8 mouse cellular contexts compared by ENCODE assay signal in the genomic region with DNA sequence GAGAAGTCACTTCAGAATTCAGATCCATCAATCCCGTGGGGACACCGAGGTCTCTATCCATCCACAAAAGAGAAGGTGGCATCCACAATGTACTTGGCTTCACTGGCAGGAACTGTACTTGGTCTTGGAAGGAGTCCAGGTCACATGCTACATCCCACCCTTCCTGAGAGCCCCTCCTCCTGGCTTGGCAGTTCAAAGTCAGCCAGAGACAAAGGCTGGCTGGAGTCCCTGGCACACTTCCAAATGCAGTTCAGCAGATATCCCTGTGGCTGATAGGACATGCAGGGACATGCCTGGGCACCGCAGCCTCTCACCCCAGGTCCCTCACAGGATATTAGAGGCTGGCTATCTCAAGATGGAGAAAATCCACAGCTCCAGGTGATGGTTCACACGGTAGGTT. TPM values are rescaled to one million over a fixed set of nuclear protein-coding genes. Genes with fewer than 3 reads are reported as not detected.
DNase-seq lines count a peak whose midpoint lies in the region; ATAC-seq and TF ChIP-seq lines count a peak whose summit lies in the region.

No protein-coding gene starts in this region.

- peaks cover 7% of the 10 kb centered on the region for H3K36me3 ChIP-seq in neural tube, embryonic 11.5 days (ENCODE audit: control insufficient read depth, insufficient read depth, low read length)
- H3K36me3 ChIP-seq in hindbrain, postnatal 0 days (ENCODE audit: insufficient read depth, low read length) = peaks cover 18% of the 10 kb centered on the region; the same call in 1 of the 2 replicates
- H3K36me3 ChIP-seq in liver, embryonic 16.5 days (ENCODE audit: control insufficient read depth, insufficient read depth) = no peaks in the 10 kb centered on the region

- no peak overlapping the region for H3K9ac ChIP-seq in neural tube, embryonic 11.5 days (ENCODE audit: low read length)
- H3K9ac ChIP-seq in hindbrain, postnatal 0 days (replicated peaks; ENCODE audit: low read length) = no peak overlapping the region
- 0 out of 2 replicates have a peak overlapping the region, but pooled peaks have one; percentile 15 for H3K9ac ChIP-seq in liver, embryonic 16.5 days (ENCODE audit: low read depth, low read length)

- peak overlapping the region; percentile 63 for H3K27ac ChIP-seq in neural tube, embryonic 11.5 days (ENCODE audit: low read depth, low read length)
- peak overlapping the region; percentile 94 for H3K27ac ChIP-seq in brown adipose tissue, adult 24 weeks (replicated peaks; ENCODE audit: low read depth, low read length)
- H3K27ac ChIP-seq in hindbrain, postnatal 0 days = peak overlapping the region; percentile 68
- peak overlapping the region; percentile 35 for H3K27ac ChIP-seq in liver, embryonic 16.5 days (ENCODE audit: low read length)

- ATAC-seq in neural tube, embryonic 11.5 days (ENCODE audit: insufficient read depth, low FRiP score, low TSS enrichment) = peak; percentile 32; the same call in 1 of the 2 replicates
- peak; percentile 76 for ATAC-seq in hindbrain, postnatal 0 days
- peak; percentile 59 for ATAC-seq in liver, embryonic 16.5 days (ENCODE audit: low read depth)
- no peak for ATAC-seq in activated CD4-positive, CD25-positive, alpha-beta regulatory T cell, adult 4 months

- DNase-seq in neural tube, embryonic 11.5 days (ENCODE audit: low spot score) = peak; percentile 69
- DNase-seq in neural tube, embryonic 10.5 days (ENCODE audit: extremely low spot score, low spot score) = no peak
- DNase-seq in gastrocnemius, postnatal 10 days = peak; percentile 67
- peak; percentile 95 for DNase-seq in hindbrain, postnatal 0 days (ENCODE audit: low spot score)
- DNase-seq in ovary, postnatal 36 days (ENCODE audit: low spot score) = peak; percentile 81

- H3K4me1 ChIP-seq in neural tube, embryonic 11.5 days (ENCODE audit: control insufficient read depth, insufficient read depth, low read length) = peaks cover 34% of the 10 kb centered on the region
- peaks cover 40% of the 10 kb centered on the region for H3K4me1 ChIP-seq in brown adipose tissue, adult 24 weeks (ENCODE audit: control insufficient read depth, insufficient read depth, insufficient read length, low read length)
- H3K4me1 ChIP-seq in hindbrain, postnatal 0 days (ENCODE audit: insufficient read depth, low read length) = peaks cover 17% of the 10 kb centered on the region
- peaks cover 33% of the 10 kb centered on the region for H3K4me1 ChIP-seq in liver, embryonic 16.5 days (ENCODE audit: control insufficient read depth, low read depth, low read length)

- no peaks in the 10 kb centered on the region for H3K9me3 ChIP-seq in neural tube, embryonic 11.5 days (ENCODE audit: control insufficient read depth, low read length)
- no peaks in the 10 kb centered on the region for H3K9me3 ChIP-seq in hindbrain, postnatal 0 days (ENCODE audit: low read length)
- no peaks in the 10 kb centered on the region for H3K9me3 ChIP-seq in liver, embryonic 16.5 days (replicated peaks; ENCODE audit: control insufficient read depth, low read length)

- H3K27me3 ChIP-seq in neural tube, embryonic 11.5 days (ENCODE audit: control insufficient read depth, insufficient read depth, low read length) = no peaks in the 10 kb centered on the region
- no peaks in the 10 kb centered on the region for H3K27me3 ChIP-seq in hindbrain, postnatal 0 days (ENCODE audit: insufficient read depth, low read length)
- no peaks in the 10 kb centered on the region for H3K27me3 ChIP-seq in liver, embryonic 16.5 days (ENCODE audit: control insufficient read depth, insufficient read depth, low read depth, low read length)

- 88% methylated on average over 4 of the region's 4 CpGs for WGBS in neural tube, embryonic 11.5 days
- WGBS in hindbrain, postnatal 0 days = 18% methylated on average over 4 of the region's 4 CpGs
- 43% methylated on average over 4 of the region's 4 CpGs for WGBS in liver, embryonic 16.5 days (ENCODE audit: insufficient replicate concordance)

- no peak overlapping the region for H3K4me2 ChIP-seq in neural tube, embryonic 11.5 days (ENCODE audit: low read depth)
- no peak overlapping the region for H3K4me2 ChIP-seq in hindbrain, postnatal 0 days (ENCODE audit: low read depth, low read length)
- no peak overlapping the region for H3K4me2 ChIP-seq in liver, embryonic 16.5 days (ENCODE audit: low read depth, low read length)

- no peak overlapping the region for H3K4me3 ChIP-seq in neural tube, embryonic 11.5 days (ENCODE audit: low read depth, low read length)
- no peak overlapping the region for H3K4me3 ChIP-seq in brown adipose tissue, adult 24 weeks (ENCODE audit: insufficient read depth, low read depth, low read length)
- H3K4me3 ChIP-seq in hindbrain, postnatal 0 days (ENCODE audit: low read length) = no peak overlapping the region
- H3K4me3 ChIP-seq in liver, embryonic 16.5 days (ENCODE audit: low read depth, low read length) = no peak overlapping the region

- no peak for TF ChIP-seq CTCF in hindbrain, postnatal 0 days (IDR thresholded peaks at IDR 0.05; ENCODE audit: low read depth)

RNA-seq across cellular contexts. Expression of a gene that starts 10.9 kb away (rescaled TPM):
- polyA plus RNA-seq in neural tube, embryonic 11.5 days (2014; fragmentation: Nextera tagmentation; extraction: Ambion mirVana) = 246 and 268 TPM in 2 replicates
- 31.0 and 37.7 TPM in 2 replicates for polyA plus RNA-seq in brown adipose tissue, adult 24 weeks (2012; ENCODE audit: insufficient read depth, insufficient read length, missing spikeins)
- total RNA-seq in gastrocnemius, postnatal 10 days (2021) = 10 to 100 TPM; 22.5 to 23.4 TPM
- 65.7 and 68.4 TPM in 2 replicates for total RNA-seq in hindbrain, postnatal 0 days (2014; rRNA removed)
- 44.2 and 56.5 TPM in 2 replicates for polyA plus RNA-seq in hindbrain, postnatal 0 days (2015; fragmentation: Nextera tagmentation; extraction: Ambion mirVana)
- 18.9 and 20.5 TPM in 2 replicates for polyA plus RNA-seq in liver, embryonic 16.5 days (2015; fragmentation: Nextera tagmentation; extraction: Ambion mirVana)
- 1 to 10 TPM; 7.1 to 7.4 TPM for polyA plus RNA-seq in activated CD4-positive, CD25-positive, alpha-beta regulatory T cell, adult 4 months (2017; shearing (Covaris generic))

RNA-seq across cellular contexts. Expression of a gene that starts 17.1 kb away (rescaled TPM):
- polyA plus RNA-seq in neural tube, embryonic 11.5 days (2014; fragmentation: Nextera tagmentation; extraction: Ambion mirVana) = 0.28 TPM in 1 of 2 replicates, not detected in the other
- 1.7 TPM in 2 replicates for polyA plus RNA-seq in brown adipose tissue, adult 24 weeks (2012; ENCODE audit: insufficient read depth, insufficient read length, missing spikeins)
- total RNA-seq in gastrocnemius, postnatal 10 days (2021) = not detected
- 1.7 TPM in 1 of 2 replicates, not detected in the other for total RNA-seq in hindbrain, postnatal 0 days (2014; rRNA removed)
- 0.25 and 0.41 TPM in 2 replicates for polyA plus RNA-seq in hindbrain, postnatal 0 days (2015; fragmentation: Nextera tagmentation; extraction: Ambion mirVana)
- polyA plus RNA-seq in liver, embryonic 16.5 days (2015; fragmentation: Nextera tagmentation; extraction: Ambion mirVana) = 2.7 and 3.1 TPM in 2 replicates
- polyA plus RNA-seq in activated CD4-positive, CD25-positive, alpha-beta regulatory T cell, adult 4 months (2017; shearing (Covaris generic)) = not detected

RNA-seq across cellular contexts. Expression of a gene that starts 23.7 kb away (rescaled TPM):
- polyA plus RNA-seq in neural tube, embryonic 11.5 days (2014; fragmentation: Nextera tagmentation; extraction: Ambion mirVana) = 298 and 301 TPM in 2 replicates
- 89.4 and 121 TPM in 2 replicates for polyA plus RNA-seq in brown adipose tissue, adult 24 weeks (2012; ENCODE audit: insufficient read depth, insufficient read length, missing spikeins)
- total RNA-seq in gastrocnemius, postnatal 10 days (2021) = 10 to 100 TPM; 82.3 to 83.0 TPM
- 301 and 453 TPM in 2 replicates for total RNA-seq in hindbrain, postnatal 0 days (2014; rRNA removed)
- polyA plus RNA-seq in hindbrain, postnatal 0 days (2015; fragmentation: Nextera tagmentation; extraction: Ambion mirVana) = 188 and 190 TPM in 2 replicates
- polyA plus RNA-seq in liver, embryonic 16.5 days (2015; fragmentation: Nextera tagmentation; extraction: Ambion mirVana) = 104 and 113 TPM in 2 replicates
- polyA plus RNA-seq in activated CD4-positive, CD25-positive, alpha-beta regulatory T cell, adult 4 months (2017; shearing (Covaris generic)) = 100 to 1,000 TPM; 115 to 120 TPM

RNA-seq across cellular contexts. Expression of a gene that starts 33.4 kb away (rescaled TPM):
- 0.85 and 1.2 TPM in 2 replicates for polyA plus RNA-seq in neural tube, embryonic 11.5 days (2014; fragmentation: Nextera tagmentation; extraction: Ambion mirVana)
- polyA plus RNA-seq in brown adipose tissue, adult 24 weeks (2012; ENCODE audit: insufficient read depth, insufficient read length, missing spikeins) = 2.0 TPM in 2 replicates
- 1 to 10 TPM; 1.2 to 3.0 TPM for total RNA-seq in gastrocnemius, postnatal 10 days (2021)
- 0.65 and 3.3 TPM in 2 replicates for total RNA-seq in hindbrain, postnatal 0 days (2014; rRNA removed)
- polyA plus RNA-seq in hindbrain, postnatal 0 days (2015; fragmentation: Nextera tagmentation; extraction: Ambion mirVana) = 1.3 and 1.5 TPM in 2 replicates
- polyA plus RNA-seq in liver, embryonic 16.5 days (2015; fragmentation: Nextera tagmentation; extraction: Ambion mirVana) = 7.5 and 9.0 TPM in 2 replicates
- polyA plus RNA-seq in activated CD4-positive, CD25-positive, alpha-beta regulatory T cell, adult 4 months (2017; shearing (Covaris generic)) = 1 to 10 TPM in 1 of 2 experiments, under 1 TPM in 1; 0.54 to 1.0 TPM

RNA-seq across cellular contexts. Expression of a gene that starts 40.7 kb away (rescaled TPM):
- 125 and 137 TPM in 2 replicates for polyA plus RNA-seq in neural tube, embryonic 11.5 days (2014; fragmentation: Nextera tagmentation; extraction: Ambion mirVana)
- 29.6 and 45.0 TPM in 2 replicates for polyA plus RNA-seq in brown adipose tissue, adult 24 weeks (2012; ENCODE audit: insufficient read depth, insufficient read length, missing spikeins)
- 10 to 100 TPM; 31.1 to 40.1 TPM for total RNA-seq in gastrocnemius, postnatal 10 days (2021)
- 248 and 349 TPM in 2 replicates for total RNA-seq in hindbrain, postnatal 0 days (2014; rRNA removed)
- 188 and 189 TPM in 2 replicates for polyA plus RNA-seq in hindbrain, postnatal 0 days (2015; fragmentation: Nextera tagmentation; extraction: Ambion mirVana)
- polyA plus RNA-seq in liver, embryonic 16.5 days (2015; fragmentation: Nextera tagmentation; extraction: Ambion mirVana) = 25.1 and 32.3 TPM in 2 replicates
- 10 to 100 TPM; 15.8 to 17.7 TPM for polyA plus RNA-seq in activated CD4-positive, CD25-positive, alpha-beta regulatory T cell, adult 4 months (2017; shearing (Covaris generic))

Comparison
In these comparisons a context has a peak if more than half of its experiments do, and no peak if none do; other contexts are left out.
1. H3K27ac ChIP-seq: peak in every context shown above with its lines; median percentile 94 in brown adipose tissue, adult 24 weeks; 68 in hindbrain, postnatal 0 days; 63 in neural tube, embryonic 11.5 days; 35 in liver, embryonic 16.5 days.